Mouse (Mus musculus) kidney, postnatal 0 days (tissue): ENCODE data around the gene Cactin. TPM values are rescaled to one million over a fixed set of nuclear protein-coding genes. Genes with fewer than 3 reads are reported as not detected.

Experiments used
- ATAC-seq: fragments of 200-750 bp; cut with Nextera tagmentation; replicated peaks from 2 replicates; pipeline ENCODE4 v1.8.0; 2017; ENCODE audit warnings: low read depth, moderate number of reproducible peaks, moderate TSS enrichment, moderate library complexity; ENCODE audit not compliant: low FRiP score
- DNase-seq: peaks from one replicate; pipeline ENCODE4 v3.0.0-alpha.2; 2016; ENCODE audit warnings: low spot score
- H3K27ac ChIP-seq: fragments of 300-500 bp; sonication (generic); 2 replicates; pipeline ENCODE4 v1.5.1; 2014; ENCODE audit warnings: mild to moderate bottlenecking
- H3K27me3 ChIP-seq: fragments of 300-500 bp; sonication (generic); 2 replicates; pipeline ENCODE4 v1.6.1; 2014; ENCODE audit warnings: low read length, mixed read lengths; ENCODE audit not compliant: insufficient read depth
- H3K36me3 ChIP-seq: fragments of 300-500 bp; sonication (generic); 2 replicates; pipeline ENCODE4 v1.6.1; 2014; ENCODE audit warnings: low read length, mixed read lengths; ENCODE audit not compliant: insufficient read depth
- H3K4me1 ChIP-seq: fragments of 300-500 bp; sonication (generic); replicated peaks from 2 replicates; pipeline ENCODE4 v1.6.1; 2014; ENCODE audit warnings: antibody characterized with exemption, low read length, mixed read lengths; ENCODE audit not compliant: insufficient read depth
- H3K4me2 ChIP-seq: fragments of 300-500 bp; sonication (generic); 2 replicates; pipeline ENCODE4 v1.6.1; 2014; ENCODE audit warnings: mild to moderate bottlenecking, low read length, moderate library complexity, mixed read lengths
- H3K4me3 ChIP-seq: fragments of 300-500 bp; sonication (generic); replicated peaks from 2 replicates; pipeline ENCODE4 v1.5.1; 2014; ENCODE audit warnings: low read depth, low read length
- H3K9ac ChIP-seq: fragments of 300-500 bp; sonication (generic); 2 replicates; pipeline ENCODE4 v1.6.1; 2014; ENCODE audit warnings: low read depth, low read length
- H3K9me3 ChIP-seq: fragments of 300-500 bp; sonication (generic); replicated peaks from 2 replicates; pipeline ENCODE4 v1.6.1; 2016; ENCODE audit warnings: low read length, inconsistent platforms, mixed read lengths
- CTCF ChIP-seq: IDR thresholded peaks from 2 replicates; pipeline ENCODE4 v1.5.1; 2016; ENCODE audit warnings: antibody characterized with exemption, low read depth, mild to moderate bottlenecking, moderate library complexity
- WGBS: fragments of 180-500 bp; shearing (Covaris S2); extraction: QIAGEN DNeasy Blood & Tissue Kit; methylation state at CpG from one replicate; pipeline ENCODE4 v1.1.7; 2014; 5-methylcytosine and 5-hydroxymethylcytosine counted together
- polyA plus RNA-seq: library from polyadenylated mRNA; unstranded; fragments of >200 nt; fragmentation: Nextera tagmentation; extraction: Ambion mirVana; gene quantifications from 2 replicates; pipeline ENCODE4 v1.2.1, GENCODE M21; 2015

The Cactin gene
- polyA plus RNA-seq, 1 experiment from 2014 or later = 26.4 TPM

GRCm38 (mm10) chr10:81342686-81343505, 22.0 kb downstream of the Cactin start, which contains the start of gene Gipc3:
Gene Gipc3, minus strand, starts transcription at chr10:81343266.
- 0 out of 2 replicates have a peak, but pooled peaks cover 18% of the 10 kb centered on the region for H3K27me3 ChIP-seq
- peak within 1 kb of the TSS; percentile 37 for H3K4me3 ChIP-seq
- 4% methylated on average over 56 of the region's 67 CpGs for WGBS
- H3K9ac ChIP-seq = peak within 1 kb of the TSS; percentile 49
- no peaks in the 10 kb centered on the region for H3K9me3 ChIP-seq
- H3K4me2 ChIP-seq = peak within 1 kb of the TSS; percentile 74
- 0 out of 2 replicates have a peak, but pooled peaks cover 4% of the 10 kb centered on the region for H3K4me1 ChIP-seq
- TF ChIP-seq CTCF = no peak
- ATAC-seq (no peak), DNase-seq (no peak)
- H3K36me3 ChIP-seq = no peaks in the 10 kb centered on the region
- H3K27ac ChIP-seq = no peak within 1 kb of the TSS

DNA sequence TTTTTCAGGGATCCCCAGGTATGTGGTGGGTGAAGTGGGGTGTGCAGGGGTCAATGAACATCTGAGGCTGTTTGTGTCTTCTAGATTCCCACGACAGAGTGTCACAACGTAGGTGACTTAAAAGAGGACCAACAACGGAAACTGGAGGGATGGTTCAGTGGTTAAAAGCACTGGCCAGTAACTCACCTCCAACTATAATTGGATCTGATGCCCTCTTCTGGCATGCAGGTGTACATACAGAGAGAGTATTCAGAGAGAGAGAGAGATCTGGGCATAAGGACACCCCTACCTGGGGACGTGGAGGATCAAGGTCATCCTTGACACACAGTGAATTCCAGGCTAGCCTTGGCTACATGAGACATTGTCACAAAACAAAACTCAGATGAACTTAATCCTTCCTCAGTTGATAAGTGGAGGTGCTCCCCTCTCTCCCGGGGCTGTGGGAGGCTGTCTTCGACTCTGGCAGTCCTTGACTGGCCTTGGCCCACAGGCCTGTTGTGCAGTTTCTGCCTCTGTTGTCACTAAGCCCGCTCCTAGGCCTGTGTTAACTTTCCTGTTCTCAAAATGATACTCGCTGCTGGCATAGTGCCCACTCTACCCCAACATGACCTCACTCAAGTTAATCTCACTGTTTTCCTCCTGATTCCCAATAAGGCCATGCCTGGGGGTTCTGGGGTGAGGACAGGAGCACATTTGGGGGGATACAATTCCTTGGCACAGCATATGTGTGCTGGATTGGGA, 23.7 kb downstream of the Cactin start:
- Histone ChIP-seq H3K4me3 (no peak overlapping the region), H3K27ac (no peak overlapping the region), H3K9ac (no peak overlapping the region), H3K36me3 (no peaks in the 10 kb centered on the region), H3K27me3 (0 out of 2 replicates have a peak, but pooled peaks cover 18% of the 10 kb centered on the region), H3K9me3 (no peaks in the 10 kb centered on the region), H3K4me2 (no peak overlapping the region), H3K4me1 (0 out of 2 replicates have a peak, but pooled peaks cover 13% of the 10 kb centered on the region)
- peak; percentile 63 for TF ChIP-seq CTCF
- no peak for ATAC-seq
- 50% methylated on average over 8 of the region's 8 CpGs for WGBS
- no peak for DNase-seq

GRCm38 (mm10) chr10:81345162-81345534, 24.2 kb downstream of the Cactin start:
- Histone ChIP-seq H3K27ac (no peak overlapping the region), H3K9ac (no peak overlapping the region), H3K9me3 (no peaks in the 10 kb centered on the region), H3K36me3 (no peaks in the 10 kb centered on the region), H3K4me1 (0 out of 2 replicates have a peak, but pooled peaks cover 15% of the 10 kb centered on the region), H3K4me2 (no peak overlapping the region), H3K4me3 (no peak overlapping the region), H3K27me3 (0 out of 2 replicates have a peak, but pooled peaks cover 18% of the 10 kb centered on the region)
- DNase-seq (no peak), ATAC-seq (no peak)
- TF ChIP-seq CTCF = no peak
- 74% methylated on average over 4 of the region's 4 CpGs for WGBS

DNA sequence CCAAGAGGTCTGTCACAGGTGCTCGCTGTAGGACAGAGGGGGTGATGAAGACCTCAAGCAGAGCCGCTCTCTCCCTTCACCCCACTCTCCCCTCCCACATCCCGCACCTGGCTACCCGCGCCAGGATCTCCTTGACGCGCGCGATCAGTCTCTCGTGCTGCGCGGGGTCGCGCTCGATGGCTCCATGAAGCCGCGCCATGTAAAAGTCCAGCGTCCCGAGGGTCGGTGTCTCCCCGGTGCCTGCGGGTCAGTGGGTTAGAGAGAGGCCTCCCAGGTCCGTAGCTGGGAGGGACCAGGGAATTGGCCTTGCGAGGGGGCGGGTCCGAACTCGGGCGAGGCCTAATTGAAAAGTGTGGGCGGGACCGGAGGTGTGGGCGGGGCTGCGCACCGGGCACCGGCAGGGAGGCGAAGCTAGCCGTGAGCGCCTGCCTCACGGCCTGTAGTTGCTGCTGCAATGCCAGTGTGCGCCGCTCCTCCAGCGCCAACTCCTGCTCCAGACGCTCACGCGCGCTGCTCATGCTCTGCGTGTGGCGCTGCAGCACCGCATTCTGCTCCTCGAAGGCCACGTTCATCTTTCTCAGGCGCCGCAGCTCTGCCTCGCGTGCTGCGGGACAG, 25.7 kb downstream of the Cactin start:
- Histone ChIP-seq H3K9ac (peak overlapping the region; percentile 39; the same call in 1 of the 2 replicates), H3K4me2 (peak overlapping the region; percentile 59), H3K9me3 (no peaks in the 10 kb centered on the region), H3K4me1 (0 out of 2 replicates have a peak, but pooled peaks cover 15% of the 10 kb centered on the region), H3K4me3 (peak overlapping the region; percentile 15), H3K27ac (no peak overlapping the region), H3K36me3 (no peaks in the 10 kb centered on the region), H3K27me3 (0 out of 2 replicates have a peak, but pooled peaks cover 18% of the 10 kb centered on the region)
- TF ChIP-seq CTCF = peak; percentile 44; the same call in 1 of the 2 replicates
- peak; percentile 79 for DNase-seq
- peak; percentile 18 for ATAC-seq
- WGBS = 11% methylated on average over 55 of the region's 55 CpGs

DNA sequence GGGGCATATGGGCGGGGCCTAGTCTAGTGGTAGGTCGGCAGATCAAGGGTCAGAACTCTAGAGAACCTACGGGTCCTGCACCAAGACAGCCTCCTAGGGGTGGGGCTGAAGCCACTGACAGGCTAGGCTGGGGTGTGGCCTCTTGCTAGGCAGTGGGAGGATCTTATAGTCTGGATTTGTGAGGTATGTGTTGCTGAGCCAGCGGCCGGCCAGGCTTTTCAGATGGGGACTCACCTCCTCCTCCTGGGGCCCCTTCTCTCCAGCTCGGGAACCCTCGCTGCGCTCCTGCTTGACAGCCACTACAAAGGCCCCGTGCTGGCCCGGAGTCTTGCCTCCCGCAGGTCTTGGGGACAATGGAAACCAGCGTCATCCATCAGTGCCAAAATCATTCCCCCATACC, 28.2 kb downstream of the Cactin start:
- Histone ChIP-seq H3K4me3 (peak overlapping the region; percentile 55), H3K36me3 (no peaks in the 10 kb centered on the region), H3K27ac (no peak overlapping the region), H3K9ac (peak overlapping the region; percentile 43), H3K4me1 (0 out of 2 replicates have a peak, but pooled peaks cover 15% of the 10 kb centered on the region), H3K27me3 (no peaks in the 10 kb centered on the region), H3K9me3 (no peaks in the 10 kb centered on the region), H3K4me2 (peak overlapping the region; percentile 82)
- WGBS = 6% methylated on average over 12 of the region's 12 CpGs
- TF ChIP-seq CTCF = no peak
- ATAC-seq (0 out of 2 replicates have a peak, but pooled peaks have one; percentile 13), DNase-seq (peak; percentile 74)
